Mouse (Mus musculus) liver, postnatal 0 days (tissue): ENCODE measurements around the gene Spag5.

Source experiments
- CTCF ChIP-seq: sonication (generic); IDR thresholded peaks from 2 replicates; pipeline ENCODE4 v1.5.1; 2016; ENCODE audit warnings: antibody characterized with exemption, low read depth
- EP300 ChIP-seq: IDR thresholded peaks from 2 replicates; pipeline ENCODE4 v1.6.1; 2016; ENCODE audit warnings: antibody characterized with exemption, low read depth, mild to moderate bottlenecking

GRCm38 (mm10) chr11:78327215-78327614 lies 25.9 kb downstream of the Spag5 start:
- TF ChIP-seq CTCF (no peak), EP300 (no peak)
